Mouse (Mus musculus) lung, adult 2 months (tissue): ENCODE measurements around the gene Nprl3.

Source experiments
- CTCF ChIP-seq: fragments of 200-500 bp; IDR thresholded peaks from 2 replicates; pipeline ENCODE4 v1.5.1; 2011; ENCODE audit warnings: mild to moderate bottlenecking, low read length, control low read depth; ENCODE audit not compliant: insufficient read depth
- POLR2A ChIP-seq: fragments of 200-500 bp; IDR thresholded peaks from 2 replicates; pipeline ENCODE4 v1.6.1; 2011; ENCODE audit warnings: low read depth, mild to moderate bottlenecking, control low read depth, low read length, borderline replicate concordance; ENCODE audit errors: extremely low read depth

DNA sequence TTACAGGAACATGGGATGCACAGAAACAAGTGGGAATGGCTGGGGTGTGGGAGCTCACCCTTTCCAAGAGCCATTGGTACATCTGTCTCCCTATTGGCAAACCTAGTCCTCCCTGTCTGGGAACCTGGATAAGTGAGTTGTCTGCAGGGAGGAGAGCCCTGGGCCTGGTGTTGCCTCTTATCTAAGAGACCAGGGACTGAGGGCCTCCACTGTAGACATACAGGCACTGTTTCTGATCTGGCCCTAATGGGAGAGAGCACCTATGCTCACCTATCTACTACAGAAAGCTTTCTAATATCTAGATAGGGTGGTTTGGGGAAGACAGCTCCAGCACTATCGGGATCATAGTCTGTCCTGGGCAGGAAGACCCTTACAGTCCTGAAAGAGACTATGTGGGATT is 11.4 kb downstream of the Nprl3 start:
- TF ChIP-seq CTCF (no peak), POLR2A (no peak)
